Mouse (Mus musculus): ENCODE measurements around the gene Tbc1d10b.
"Not testable (repeated sequence)": the region's sequence is repeated elsewhere in the genome, so short reads cannot be mapped to it uniquely, and the experiment has no call there.

DNA sequence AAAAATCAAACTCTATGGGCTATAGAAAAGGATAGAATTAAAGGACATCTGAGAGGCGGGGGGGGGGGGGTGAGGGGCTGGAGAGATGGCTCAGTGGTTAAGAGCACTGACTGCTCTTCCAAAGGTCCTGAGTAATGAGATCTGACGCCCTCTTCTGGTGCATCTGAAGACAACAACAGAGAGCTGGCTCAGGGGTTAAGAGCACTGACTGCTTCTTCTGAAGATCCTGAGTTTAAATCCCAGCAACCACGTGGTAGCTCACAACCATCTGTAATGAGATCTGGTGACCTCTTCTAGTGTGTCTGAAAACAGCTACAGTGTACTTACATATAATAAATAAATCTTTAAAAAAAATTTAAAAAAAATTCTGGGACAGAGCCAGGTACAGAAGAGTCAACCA, 26.5 kb downstream of the Tbc1d10b start:
- TF ChIP-seq POLR2A (IDR thresholded peaks at IDR 0.05; ENCODE audit: low read depth, low read length) (peak; percentile 17; the same call in 1 of the 2 replicates), CTCF (conservative IDR thresholded peaks at IDR 0.05 in 1 of 2, IDR thresholded peaks at IDR 0.05 in 1 of 2; ENCODE audit: low read depth in 2 of 2, low read length in 2 of 2) (peak in 1 of 2 experiments; percentile 44; a peak in 2 of 4 replicates)
- TF ChIP-seq EP300 (IDR thresholded peaks at IDR 0.05; ENCODE audit: low read length); GABPA (IDR thresholded peaks at IDR 0.05; ENCODE audit: insufficient replicate concordance, low read depth, low read length); PAX5 (IDR thresholded peaks at IDR 0.05; ENCODE audit: low read length); E2F4 (IDR thresholded peaks at IDR 0.05; ENCODE audit: insufficient replicate concordance, low read depth, low read length); ETS1 (conservative IDR thresholded peaks at IDR 0.05; ENCODE audit: low read depth, low read length); ZNF384 (IDR thresholded peaks at IDR 0.05; ENCODE audit: low read depth, low read length); JUN (IDR thresholded peaks at IDR 0.05; ENCODE audit: insufficient read depth, low read depth, low read length); USF1 (IDR thresholded peaks at IDR 0.05; ENCODE audit: low read depth, low read length); ZC3H11A (IDR thresholded peaks at IDR 0.05; ENCODE audit: low read depth, low read length); POLR2AphosphoS2 (IDR thresholded peaks at IDR 0.05; ENCODE audit: low read depth, low read length); CHD1 (IDR thresholded peaks at IDR 0.05; ENCODE audit: low read depth, low read length): not testable (repeated sequence)
